ENCODE assay signal across 9 mouse cellular contexts in genomic region chr4:132823614-132824366, GRCm38 (mm10). TPM values are rescaled to one million over a fixed set of nuclear protein-coding genes. Genes with fewer than 3 reads are reported as not detected.
DNase-seq lines count a peak whose midpoint lies in the region; ATAC-seq and TF ChIP-seq lines count a peak whose summit lies in the region.
"Had no signal": no experiment of that assay in that cellular context is flagged by ENCODE, and none has a peak within 500 bp of the region (broad histone marks: within the 10 kb centered on the region; RNA-seq: fewer than 3 reads in every experiment).

No protein-coding gene starts in this region.

- no peaks in the 10 kb centered on the region for H3K4me1 ChIP-seq in heart, embryonic 11.5 days (ENCODE audit: control insufficient read depth, insufficient read depth, low read length)
- no peaks in the 10 kb centered on the region for H3K4me1 ChIP-seq in intestine, embryonic 14.5 days (replicated peaks; ENCODE audit: control insufficient read depth, insufficient read depth, low read length)
- no peaks in the 10 kb centered on the region for H3K4me1 ChIP-seq in stomach, postnatal 0 days (replicated peaks; ENCODE audit: control insufficient read depth, insufficient read depth)
- H3K4me1 ChIP-seq: embryonic facial prominence, embryonic 13.5 days had no signal

- no peak overlapping the region for H3K27ac ChIP-seq in heart, embryonic 11.5 days (ENCODE audit: low read depth, low read length)
- no peak overlapping the region for H3K27ac ChIP-seq in intestine, embryonic 14.5 days (ENCODE audit: low read depth)
- H3K27ac ChIP-seq in stomach, postnatal 0 days (replicated peaks), result no peak overlapping the region
- H3K27ac ChIP-seq: embryonic facial prominence, embryonic 13.5 days had no signal

- peak; percentile 87 for TF ChIP-seq CTCF in stomach, postnatal 0 days (IDR thresholded peaks at IDR 0.05; ENCODE audit: low read depth)

- no peak overlapping the region for H3K4me3 ChIP-seq in heart, embryonic 11.5 days (ENCODE audit: low read depth, low read length)
- H3K4me3 ChIP-seq in intestine, embryonic 14.5 days (ENCODE audit: low read depth, low read length), result no peak overlapping the region
- H3K4me3 ChIP-seq in stomach, postnatal 0 days (ENCODE audit: low read depth, low read length), result no peak overlapping the region
- H3K4me3 ChIP-seq: embryonic facial prominence, embryonic 13.5 days had no signal

- no peak for ATAC-seq in heart, embryonic 11.5 days (replicated peaks; ENCODE audit: insufficient number of reproducible peaks, low FRiP score, low TSS enrichment)
- ATAC-seq in intestine, embryonic 14.5 days (replicated peaks; ENCODE audit: low FRiP score, low TSS enrichment, low read depth), result 0 out of 2 replicates have a peak, but pooled peaks have one; percentile 32
- ATAC-seq in monocyte, adult 5-6 weeks (replicated peaks; ENCODE audit: insufficient number of reproducible peaks, low FRiP score, low TSS enrichment, poor library complexity, severe bottlenecking), result peak; percentile 81
- ATAC-seq in stomach, postnatal 0 days (ENCODE audit: low FRiP score, low TSS enrichment), result peak; percentile 75

- intact Hi-C loops in left cerebral cortex, postnatal 36 days (cut with DNase I), result loop anchor here (2.0 kb wide), 1 partner anchor 45 kb away; no protein-coding TSS in a partner anchor

- H3K4me2 ChIP-seq in heart, embryonic 11.5 days, result no peak overlapping the region
- H3K4me2 ChIP-seq in intestine, embryonic 14.5 days (ENCODE audit: low read length), result no peak overlapping the region
- no peak overlapping the region for H3K4me2 ChIP-seq in stomach, postnatal 0 days (replicated peaks; ENCODE audit: low read depth)
- H3K4me2 ChIP-seq: embryonic facial prominence, embryonic 13.5 days had no signal

- peaks cover 9% of the 10 kb centered on the region for H3K9me3 ChIP-seq in heart, embryonic 11.5 days (replicated peaks; ENCODE audit: control insufficient read depth, low read length)
- peaks cover 9% of the 10 kb centered on the region; the same call in 1 of the 2 replicates for H3K9me3 ChIP-seq in intestine, embryonic 14.5 days (ENCODE audit: control insufficient read depth, low read length)
- H3K9me3 ChIP-seq in stomach, postnatal 0 days (ENCODE audit: control insufficient read depth, low read length), result no peaks in the 10 kb centered on the region

- H3K27me3 ChIP-seq in heart, embryonic 11.5 days (ENCODE audit: control insufficient read depth, insufficient read depth, low read length), result no peaks in the 10 kb centered on the region
- H3K27me3 ChIP-seq in intestine, embryonic 14.5 days (replicated peaks; ENCODE audit: control insufficient read depth, insufficient read depth, low read length), result no peaks in the 10 kb centered on the region
- H3K27me3 ChIP-seq in stomach, postnatal 0 days (ENCODE audit: control insufficient read depth, insufficient read depth, low read length), result no peaks in the 10 kb centered on the region
- H3K27me3 ChIP-seq: embryonic facial prominence, embryonic 13.5 days had no signal

- peak; percentile 96 for DNase-seq in heart, adult 11 months
- DNase-seq in adrenal gland, adult 2 months, result peak; percentile 43
- peak; percentile 38 to 81 for DNase-seq in frontal cortex, adult 2 months (ENCODE audit: extremely low spot score in 1 of 2, low spot score in 1 of 2)
- peak; percentile 83 for DNase-seq in intestine, embryonic 14.5 days (ENCODE audit: low spot score)
- DNase-seq in left cerebral cortex, postnatal 36 days (ENCODE audit: low spot score in 2 of 2), result peak; percentile 59 to 66
- DNase-seq in stomach, postnatal 0 days (ENCODE audit: low spot score), result peak; percentile 80

- peaks cover 27% of the 10 kb centered on the region for H3K36me3 ChIP-seq in heart, embryonic 11.5 days (ENCODE audit: control insufficient read depth, insufficient read depth, low read length)
- peaks cover 40% of the 10 kb centered on the region for H3K36me3 ChIP-seq in intestine, embryonic 14.5 days (ENCODE audit: control insufficient read depth, insufficient read depth, low read length)
- H3K36me3 ChIP-seq in stomach, postnatal 0 days (ENCODE audit: control insufficient read depth, insufficient read depth, low read length), result peaks cover 15% of the 10 kb centered on the region

- 70% methylated on average over 8 of the region's 8 CpGs for WGBS in heart, embryonic 11.5 days (ENCODE audit: insufficient replicate concordance)
- WGBS in intestine, embryonic 14.5 days, result 76% methylated on average over 8 of the region's 8 CpGs
- WGBS in stomach, postnatal 0 days, result 69% methylated on average over 8 of the region's 8 CpGs

- no peak overlapping the region for H3K9ac ChIP-seq in heart, embryonic 11.5 days (ENCODE audit: low read depth, low read length)
- H3K9ac ChIP-seq in intestine, embryonic 14.5 days (ENCODE audit: low read length), result no peak overlapping the region
- H3K9ac ChIP-seq in stomach, postnatal 0 days (ENCODE audit: low read length), result no peak overlapping the region
- H3K9ac ChIP-seq: embryonic facial prominence, embryonic 13.5 days had no signal

- TF ChIP-seq EP300 in stomach, postnatal 0 days (optimal IDR thresholded peaks at IDR 0.05), result no peak

RNA-seq across cellular contexts. Expression of gene Ppp1r8, which starts 19.2 kb away (rescaled TPM):
- 40.3 and 45.5 TPM in 2 replicates for polyA plus RNA-seq in heart, embryonic 11.5 days (2014; fragmentation: Nextera tagmentation; extraction: Ambion mirVana)
- 10 to 100 TPM; 41.1 to 52.4 TPM for total RNA-seq in adrenal gland, adult 2 months (2021)
- 25.1 and 29.4 TPM in 2 replicates for polyA plus RNA-seq in adrenal gland, adult 2 months (2012; rRNA removed)
- polyA plus RNA-seq in frontal cortex, adult 2 months (2012; rRNA removed), result 59.8 and 62.1 TPM in 2 replicates
- polyA plus RNA-seq in intestine, embryonic 14.5 days (2014; fragmentation: Nextera tagmentation; extraction: Ambion mirVana), result 63.1 and 72.4 TPM in 2 replicates
- total RNA-seq in left cerebral cortex, postnatal 36 days (2021), result 10 to 100 TPM; 42.7 to 45.9 TPM
- total RNA-seq in monocyte, adult 5-6 weeks (2017), result 38.1 to 54.2 TPM (median 52.6 TPM) in 3 replicates
- polyA plus RNA-seq in stomach, postnatal 0 days (2015; fragmentation: Nextera tagmentation; extraction: Ambion mirVana), result 18.7 and 18.9 TPM in 2 replicates

RNA-seq across cellular contexts. Expression of gene Themis2, which starts 27.6 kb away (rescaled TPM):
- polyA plus RNA-seq in heart, embryonic 11.5 days (2014; fragmentation: Nextera tagmentation; extraction: Ambion mirVana), result 0.29 and 0.59 TPM in 2 replicates
- total RNA-seq in adrenal gland, adult 2 months (2021), result 1 to 10 TPM; 1.6 to 3.0 TPM
- polyA plus RNA-seq in adrenal gland, adult 2 months (2012; rRNA removed), result 4.2 and 4.3 TPM in 2 replicates
- 1.1 and 1.2 TPM in 2 replicates for polyA plus RNA-seq in frontal cortex, adult 2 months (2012; rRNA removed)
- polyA plus RNA-seq in intestine, embryonic 14.5 days (2014; fragmentation: Nextera tagmentation; extraction: Ambion mirVana), result 2.0 TPM in 2 replicates
- total RNA-seq in left cerebral cortex, postnatal 36 days (2021), result 1 to 10 TPM in 1 of 2 experiments, under 1 TPM in 1; 0.89 to 1.3 TPM
- 196 to 216 TPM (median 214 TPM) in 3 replicates for total RNA-seq in monocyte, adult 5-6 weeks (2017)
- polyA plus RNA-seq in stomach, postnatal 0 days (2015; fragmentation: Nextera tagmentation; extraction: Ambion mirVana), result 0.72 and 0.79 TPM in 2 replicates

RNA-seq across cellular contexts. Expression of gene Rpa2, which starts 55.7 kb away (rescaled TPM):
- 94.8 and 95.1 TPM in 2 replicates for polyA plus RNA-seq in heart, embryonic 11.5 days (2014; fragmentation: Nextera tagmentation; extraction: Ambion mirVana)
- 1 to 10 TPM; 6.0 to 9.5 TPM for total RNA-seq in adrenal gland, adult 2 months (2021)
- 6.9 and 12.5 TPM in 2 replicates for polyA plus RNA-seq in adrenal gland, adult 2 months (2012; rRNA removed)
- 13.2 and 16.6 TPM in 2 replicates for polyA plus RNA-seq in frontal cortex, adult 2 months (2012; rRNA removed)
- polyA plus RNA-seq in intestine, embryonic 14.5 days (2014; fragmentation: Nextera tagmentation; extraction: Ambion mirVana), result 108 and 115 TPM in 2 replicates
- 10 to 100 TPM; 13.3 to 14.9 TPM for total RNA-seq in left cerebral cortex, postnatal 36 days (2021)
- total RNA-seq in monocyte, adult 5-6 weeks (2017), result 39.3 to 41.2 TPM (median 40.2 TPM) in 3 replicates
- polyA plus RNA-seq in stomach, postnatal 0 days (2015; fragmentation: Nextera tagmentation; extraction: Ambion mirVana), result 29.8 and 32.1 TPM in 2 replicates

Comparison
In these comparisons a context has a peak if more than half of its experiments do, and no peak if none do; other contexts are left out.
1. DNase-seq: peak in every context shown above with its lines; median percentile 96 in heart, adult 11 months; 83 in intestine, embryonic 14.5 days; 80 in stomach, postnatal 0 days; 62 in left cerebral cortex, postnatal 36 days; 60 in frontal cortex, adult 2 months; 43 in adrenal gland, adult 2 months.